Mouse (Mus musculus) urinary bladder, postnatal 0 days (tissue): ENCODE results near the gene Mpzl1. TPM values are rescaled to one million over a fixed set of nuclear protein-coding genes. Genes with fewer than 3 reads are reported as not detected.

Experiments
- polyA plus RNA-seq: library from polyadenylated mRNA; unstranded; fragments of >200 nt; fragmentation: Nextera tagmentation; extraction: Ambion mirVana; gene quantifications from 2 replicates; pipeline ENCODE4 v1.2.1, GENCODE M21; 2015

Mpzl1 gene
- polyA plus RNA-seq, result 90.7 and 98.8 TPM in 2 replicates

DNA sequence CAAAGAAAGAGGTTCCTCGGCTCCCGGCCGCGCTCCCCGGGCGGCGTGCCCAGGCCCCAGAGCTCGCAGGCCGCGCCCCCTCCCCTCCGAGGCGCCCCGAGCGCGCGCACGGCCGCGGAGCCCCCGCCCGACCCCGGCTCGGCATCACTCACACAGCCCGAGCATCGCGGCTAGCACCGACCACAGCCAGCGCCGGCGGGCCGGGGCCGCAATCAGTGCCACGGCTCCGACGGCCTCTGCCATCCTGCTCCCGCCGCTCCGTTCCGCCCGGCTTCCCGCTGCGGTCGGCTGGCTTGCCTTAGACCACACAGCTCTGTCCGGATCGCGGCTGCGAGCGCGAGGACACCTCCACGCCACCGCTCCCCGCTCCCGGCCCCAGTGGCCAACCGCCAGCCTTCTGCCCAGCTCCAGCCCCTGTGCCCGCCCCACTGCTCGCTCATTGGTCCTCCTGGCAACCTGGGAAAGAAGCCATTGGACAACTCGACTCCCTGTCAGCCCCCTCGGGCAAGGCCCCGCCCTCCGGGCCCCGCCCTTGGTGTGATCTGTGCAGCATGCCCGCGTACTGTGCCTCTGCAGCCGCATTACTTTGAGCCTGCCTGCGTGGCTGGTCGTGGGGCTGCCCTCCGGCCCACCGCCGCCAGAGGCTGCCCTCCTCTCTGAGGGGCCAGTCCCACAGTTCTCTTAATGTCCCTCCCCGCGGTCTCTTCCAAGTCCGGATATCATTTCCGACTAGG, at the start of gene Mpzl1:
Gene Mpzl1 (minus strand): TSS at position 388 of the 734 bp plus-strand sequence.

Other genes with a start within 250 kb of the Mpzl1 start
- 15.2 TPM in 2 replicates for gene Dcaf6, start 174.1 kb downstream of the Mpzl1 start, polyA plus RNA-seq
- 153 and 169 TPM in 2 replicates for gene Mpc2, start 173.9 kb downstream of the Mpzl1 start, polyA plus RNA-seq
- gene Adcy10, start 149.4 kb downstream of the Mpzl1 start, polyA plus RNA-seq, result not detected in 2 replicates
- 12.0 and 14.4 TPM in 2 replicates for gene Rcsd1, start 75.2 kb upstream of the Mpzl1 start, polyA plus RNA-seq
- gene Creg1, start 129.2 kb upstream of the Mpzl1 start, polyA plus RNA-seq, result 71.0 and 97.9 TPM in 2 replicates
- gene Cd247, start 154.1 kb upstream of the Mpzl1 start, polyA plus RNA-seq, result 0.34 TPM in 1 of 2 replicates, not detected in the other